Mouse (Mus musculus) limb, embryonic 15.5 days (tissue): ENCODE measurements at regions not wholly inside any gene's neighbourhood (a gene's known extent, or its start where the extent isn't known, plus 50 kb on each side); places are given as distances from the start of the nearest gene placed in this dataset.

Source experiments
- ATAC-seq: fragments of 200-750 bp; cut with Nextera tagmentation; 2 replicates; pipeline ENCODE4 v1.8.0; 2017; ENCODE audit warnings: low read depth, moderate TSS enrichment; ENCODE audit not compliant: insufficient number of reproducible peaks, low FRiP score, low TSS enrichment
- H3K27ac ChIP-seq: fragments of 300-500 bp; sonication (generic); 2 replicates; pipeline ENCODE4 v1.5.1; 2015; ENCODE audit warnings: moderate library complexity, mild to moderate bottlenecking, inconsistent platforms
- H3K27me3 ChIP-seq: fragments of 300-500 bp; sonication (generic); 2 replicates; pipeline ENCODE4 v1.6.1; 2015; ENCODE audit warnings: inconsistent platforms
- H3K36me3 ChIP-seq: fragments of 300-500 bp; sonication (generic); 2 replicates; pipeline ENCODE4 v1.6.1; 2015; ENCODE audit warnings: inconsistent platforms
- H3K4me1 ChIP-seq: fragments of 300-500 bp; sonication (generic); 2 replicates; pipeline ENCODE4 v1.6.1; 2015; ENCODE audit warnings: inconsistent platforms
- H3K4me2 ChIP-seq: fragments of 300-500 bp; sonication (generic); 2 replicates; pipeline ENCODE4 v1.6.1; 2015; ENCODE audit warnings: mild to moderate bottlenecking, inconsistent platforms
- H3K4me3 ChIP-seq: fragments of 300-500 bp; sonication (generic); 2 replicates; pipeline ENCODE4 v1.5.1; 2015; ENCODE audit warnings: mild to moderate bottlenecking, inconsistent platforms
- H3K9ac ChIP-seq: fragments of 300-500 bp; sonication (generic); 2 replicates; pipeline ENCODE4 v1.6.1; 2015; ENCODE audit warnings: inconsistent platforms
- H3K9me3 ChIP-seq: fragments of 300-500 bp; sonication (generic); 2 replicates; pipeline ENCODE4 v1.6.1; 2016; ENCODE audit warnings: inconsistent platforms
- WGBS: fragments of 180-500 bp; shearing (Covaris S2); methylation state at CpG from one replicate; pipeline ENCODE4 v1.1.7; 2015; 5-methylcytosine and 5-hydroxymethylcytosine counted together

DNA sequence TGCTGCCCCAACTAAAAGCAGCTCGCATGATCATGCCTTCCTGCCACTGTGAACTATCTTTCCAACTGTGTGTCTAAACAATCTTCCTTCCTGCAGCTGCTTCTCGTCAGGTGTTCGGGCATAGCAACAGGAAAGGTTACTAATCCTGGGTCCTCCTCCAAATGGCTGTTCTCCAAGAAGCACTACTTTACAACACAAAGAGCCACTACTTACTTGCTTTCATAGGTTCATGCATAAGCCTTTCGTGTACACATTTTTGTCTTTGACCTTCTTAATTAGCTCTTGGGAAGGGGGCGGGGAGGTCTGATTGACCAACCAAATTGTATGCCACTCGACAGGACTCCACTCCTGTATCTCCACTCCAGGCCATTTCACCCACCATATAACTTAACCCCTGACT is 61.4 kb upstream of the Rad23b start:
- H3K4me3 ChIP-seq, result no peak overlapping the region
- H3K9me3 ChIP-seq, result no peaks in the 10 kb centered on the region
- H3K27ac ChIP-seq, result no peak overlapping the region
- H3K9ac ChIP-seq, result no peak overlapping the region
- H3K36me3 ChIP-seq, result no peaks in the 10 kb centered on the region
- H3K4me1 ChIP-seq, result peaks cover 3% of the 10 kb centered on the region; the same call in 1 of the 2 replicates
- no peaks in the 10 kb centered on the region for H3K27me3 ChIP-seq
- no peak overlapping the region for H3K4me2 ChIP-seq
- 69% methylated on average over 6 of the region's 6 CpGs for WGBS
- no peak for ATAC-seq

DNA sequence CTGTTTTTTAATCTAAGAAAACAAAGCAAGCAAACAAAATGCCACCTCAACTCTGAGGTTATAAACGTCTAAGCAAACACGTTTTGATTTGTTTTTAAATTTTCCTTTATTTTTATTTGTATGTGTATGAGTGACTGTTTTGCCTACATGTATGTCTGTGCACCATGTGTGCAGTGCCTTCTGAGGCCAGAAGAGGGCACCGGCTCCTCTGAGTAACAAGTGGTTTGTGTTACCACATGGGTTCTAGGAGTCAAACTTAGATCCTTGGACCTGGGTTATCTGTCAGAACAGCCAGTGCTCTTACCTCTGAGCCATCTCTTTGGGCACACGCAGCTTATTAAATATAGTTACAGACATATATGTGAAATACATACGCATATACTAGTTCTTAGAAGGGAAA is 57.6 kb upstream of the Rad23b start:
- Histone ChIP-seq H3K9me3 (no peaks in the 10 kb centered on the region), H3K27me3 (no peaks in the 10 kb centered on the region), H3K36me3 (no peaks in the 10 kb centered on the region), H3K4me1 (peaks cover 9% of the 10 kb centered on the region; the same call in 1 of the 2 replicates), H3K4me2 (no peak overlapping the region), H3K27ac (no peak overlapping the region), H3K9ac (no peak overlapping the region), H3K4me3 (no peak overlapping the region)
- WGBS, result 87% methylated on average over 5 of the region's 5 CpGs
- ATAC-seq, result no peak

DNA sequence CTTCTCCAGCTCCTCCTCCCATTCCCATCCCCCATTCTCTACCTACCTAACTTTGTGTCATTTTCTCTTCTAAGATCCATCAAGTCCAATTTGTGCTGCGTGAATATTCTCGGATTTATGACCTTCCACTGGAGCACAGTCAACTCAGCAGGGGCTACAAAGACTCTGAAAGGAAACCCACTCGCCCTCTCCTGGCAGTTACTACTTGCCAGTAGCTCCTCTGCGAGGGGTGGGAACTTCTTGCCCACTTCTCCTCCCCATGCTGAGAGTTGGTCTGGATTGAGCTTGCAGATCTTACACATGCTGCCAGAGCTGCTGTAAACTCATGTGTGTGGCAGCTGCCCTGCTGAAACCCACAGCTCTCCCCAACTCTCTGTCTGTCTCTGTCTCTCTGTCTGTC is 57.1 kb upstream of the Rad23b start:
- 27% methylated on average over 4 of the region's 4 CpGs for WGBS
- peaks cover 9% of the 10 kb centered on the region; the same call in 1 of the 2 replicates for H3K4me1 ChIP-seq
- H3K9ac ChIP-seq, result no peak overlapping the region
- no peaks in the 10 kb centered on the region for H3K9me3 ChIP-seq
- no peaks in the 10 kb centered on the region for H3K36me3 ChIP-seq
- H3K4me2 ChIP-seq, result no peak overlapping the region
- H3K27ac ChIP-seq, result no peak overlapping the region
- no peak overlapping the region for H3K4me3 ChIP-seq
- H3K27me3 ChIP-seq, result no peaks in the 10 kb centered on the region
- ATAC-seq, result no peak

DNA sequence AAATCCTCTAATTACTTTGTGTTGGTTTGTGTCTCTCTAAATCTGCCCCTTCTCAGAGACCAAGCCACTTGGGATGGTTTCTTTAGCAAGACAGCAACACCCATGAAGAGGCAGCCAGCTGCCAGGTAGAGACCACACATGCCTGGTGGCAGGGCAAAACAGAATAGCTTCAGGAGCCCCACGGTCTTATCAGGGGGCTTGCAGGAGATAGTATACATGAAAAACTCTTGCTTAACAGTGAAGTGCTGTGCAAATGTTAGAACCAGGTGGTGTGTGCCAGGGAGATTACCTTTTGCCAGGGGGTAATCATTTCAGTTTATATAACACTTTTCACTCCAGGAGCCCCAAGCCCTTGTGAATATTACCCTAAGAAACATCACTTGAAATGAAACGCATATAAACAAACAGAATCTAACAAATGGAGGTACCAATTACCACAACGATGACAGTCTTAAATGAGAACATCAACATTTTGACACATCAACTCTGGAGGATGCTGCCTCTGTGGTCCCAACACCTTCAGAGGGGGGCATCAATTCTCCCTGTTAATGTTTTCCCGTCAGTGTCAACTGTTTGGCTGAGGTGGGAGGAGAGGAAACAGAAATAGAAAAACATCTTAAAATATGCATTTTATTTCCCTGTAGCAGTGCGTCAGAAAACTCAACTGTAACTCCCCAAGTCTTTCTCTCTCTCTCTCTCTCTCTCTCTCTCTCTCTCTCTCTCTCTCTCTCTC is 56.3 kb upstream of the Rad23b start:
- WGBS, result 18% methylated on average over 5 of the region's 5 CpGs
- no peaks in the 10 kb centered on the region for H3K9me3 ChIP-seq

DNA sequence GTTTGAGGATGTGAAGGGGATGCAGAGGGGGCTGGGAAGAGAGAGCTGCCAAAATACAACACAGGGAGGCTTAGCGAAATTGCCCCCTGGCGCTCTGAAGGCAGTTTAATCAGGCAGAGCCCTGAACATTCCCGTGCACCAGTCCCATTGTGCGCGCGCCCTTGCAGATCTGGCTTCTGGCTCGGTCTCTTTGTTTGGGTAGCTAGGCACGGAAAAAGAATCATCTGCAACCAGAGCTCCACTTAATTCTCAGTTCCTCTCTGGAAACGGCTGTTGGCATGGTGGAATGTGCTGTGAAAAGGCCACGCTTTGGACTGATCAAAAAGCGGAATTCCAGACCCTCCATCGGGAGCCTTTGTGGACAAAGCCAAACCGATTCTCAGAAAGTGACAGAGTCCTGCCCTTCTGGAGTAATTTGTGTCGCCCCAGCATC is 55.6 kb upstream of the Rad23b start:
- Histone ChIP-seq H3K27me3 (no peaks in the 10 kb centered on the region), H3K27ac (no peak overlapping the region), H3K4me3 (peak overlapping the region; percentile 33), H3K9ac (0 out of 2 replicates have a peak overlapping the region, but pooled peaks have one; percentile 0), H3K4me1 (peaks cover 9% of the 10 kb centered on the region; the same call in 1 of the 2 replicates), H3K9me3 (no peaks in the 10 kb centered on the region), H3K4me2 (peak overlapping the region; percentile 51), H3K36me3 (no peaks in the 10 kb centered on the region)
- 1% methylated on average over 14 of the region's 14 CpGs for WGBS
- no peak for ATAC-seq

More for the DNA sequence above, 56.3 kb upstream of the Rad23b start:
- Histone ChIP-seq H3K27ac (no peak overlapping the region), H3K4me2 (peak overlapping the region; percentile 51; the same call in 1 of the 2 replicates), H3K4me3 (no peak overlapping the region; the same call in 1 of the 2 replicates), H3K4me1 (peaks cover 9% of the 10 kb centered on the region; the same call in 1 of the 2 replicates), H3K36me3 (no peaks in the 10 kb centered on the region), H3K9ac (no peak overlapping the region), H3K27me3 (no peaks in the 10 kb centered on the region)
- no peak for ATAC-seq

DNA sequence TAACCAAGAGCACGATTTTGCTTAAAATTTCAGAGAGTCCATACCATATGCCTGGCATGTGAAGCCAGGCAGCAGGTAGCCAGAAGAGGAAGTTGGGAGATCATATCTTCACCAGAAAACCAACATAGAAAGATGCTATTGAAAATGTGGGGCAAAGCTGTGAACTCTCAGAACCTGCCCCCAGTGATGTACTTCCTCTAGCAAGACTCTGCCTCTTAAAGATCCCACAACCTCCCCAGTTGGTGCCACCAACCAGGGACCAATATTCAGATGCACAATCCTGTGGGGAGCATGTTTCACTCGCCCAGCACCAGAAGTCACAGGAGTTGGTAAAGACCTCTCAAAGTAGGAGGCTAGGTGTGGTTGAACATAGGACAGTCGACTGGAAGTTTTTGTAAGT is 52.0 kb upstream of the Rad23b start:
- no peak overlapping the region for H3K4me3 ChIP-seq
- H3K9me3 ChIP-seq, result no peaks in the 10 kb centered on the region
- peaks cover 9% of the 10 kb centered on the region; the same call in 1 of the 2 replicates for H3K4me1 ChIP-seq
- no peak overlapping the region for H3K27ac ChIP-seq
- H3K4me2 ChIP-seq, result no peak overlapping the region
- no peaks in the 10 kb centered on the region for H3K27me3 ChIP-seq
- H3K9ac ChIP-seq, result no peak overlapping the region
- H3K36me3 ChIP-seq, result no peaks in the 10 kb centered on the region
- ATAC-seq, result no peak
- 86% methylated on average over 3 of the region's 3 CpGs for WGBS
